Mouse (Mus musculus): ENCODE results near the gene 1700018B08Rik. TPM values are rescaled to one million over a fixed set of nuclear protein-coding genes. Genes with fewer than 3 reads are reported as not detected.

1700018B08Rik gene
- polyA plus RNA-seq, 1 experiment = not detected

DNA sequence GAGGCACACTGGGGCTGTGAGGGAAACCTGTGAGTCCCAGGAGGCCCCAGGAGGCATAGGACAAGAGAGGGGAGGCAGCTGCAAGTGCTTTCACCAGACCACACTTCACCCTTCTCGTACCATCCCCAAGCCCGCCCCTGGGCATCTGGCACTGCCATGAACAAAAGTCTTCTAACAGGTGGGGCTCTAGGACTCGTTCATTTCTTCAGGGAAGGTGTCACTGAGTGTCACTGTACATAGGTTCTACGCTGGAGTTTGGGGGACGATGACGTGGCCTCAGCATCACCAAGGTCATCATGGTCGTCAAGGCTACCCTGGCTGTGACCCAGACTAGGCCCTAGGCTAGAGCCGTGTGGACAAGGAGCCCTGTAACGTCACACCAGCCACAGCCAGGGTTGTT is 16.4 kb downstream of the 1700018B08Rik start:
- TF ChIP-seq POLR2A (IDR thresholded peaks at IDR 0.05; ENCODE audit: borderline replicate concordance, extremely low read depth, low read depth, low read length) (no peak), CTCF (IDR thresholded peaks at IDR 0.05; ENCODE audit: insufficient read depth, low read length) (no peak)
- Histone ChIP-seq H3K4me1 (ENCODE audit: control insufficient read depth, insufficient read depth, low read length) (no peaks in the 10 kb centered on the region), H3K4me3 (replicated peaks; ENCODE audit: extremely low read depth, low read depth, low read length) (no peak overlapping the region)
- WGBS = 79% methylated on average over 9 of the region's 9 CpGs
- no peak for DNase-seq

DNA sequence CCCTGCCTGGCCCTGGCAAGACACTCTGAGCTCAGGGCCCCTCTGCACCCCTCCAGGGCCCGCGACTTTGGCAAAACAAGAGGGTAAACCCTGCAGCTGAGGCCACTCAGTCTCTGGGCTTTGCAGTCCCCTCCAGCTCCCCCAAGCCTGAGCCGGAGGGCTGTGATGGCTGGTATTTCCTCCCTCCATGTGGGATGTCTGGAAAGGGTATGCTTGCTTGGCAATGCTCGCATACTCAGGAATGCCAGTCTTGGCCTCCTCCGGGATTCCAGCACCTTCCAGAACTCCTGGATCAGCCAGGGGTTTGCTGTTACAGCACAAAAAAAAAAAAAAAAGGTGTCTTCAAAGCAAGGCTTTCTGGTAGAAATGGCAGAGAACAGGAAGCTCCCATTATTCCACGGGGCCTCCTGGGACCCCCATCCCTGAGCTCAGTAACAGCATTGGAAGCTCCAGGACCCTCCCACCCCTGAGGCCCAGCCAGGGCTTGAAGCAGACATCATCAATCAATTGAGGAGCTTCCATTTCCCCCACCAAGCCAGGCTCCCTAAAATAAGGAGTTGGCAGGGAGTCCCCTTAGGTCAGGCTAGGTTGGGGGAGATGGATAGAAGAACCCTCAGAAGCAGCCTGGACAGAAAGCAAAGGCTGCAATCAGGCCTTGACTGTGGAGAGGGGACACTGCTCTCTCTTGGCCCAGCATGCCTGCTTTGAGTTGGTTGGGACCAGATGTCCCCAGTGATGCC is 17.1 kb downstream of the 1700018B08Rik start:
- 44% methylated on average over 6 of the region's 6 CpGs for WGBS
- TF ChIP-seq POLR2A (IDR thresholded peaks at IDR 0.05; ENCODE audit: borderline replicate concordance, extremely low read depth, low read depth, low read length) (no peak), CTCF (IDR thresholded peaks at IDR 0.05; ENCODE audit: insufficient read depth, low read length) (no peak)

DNA sequence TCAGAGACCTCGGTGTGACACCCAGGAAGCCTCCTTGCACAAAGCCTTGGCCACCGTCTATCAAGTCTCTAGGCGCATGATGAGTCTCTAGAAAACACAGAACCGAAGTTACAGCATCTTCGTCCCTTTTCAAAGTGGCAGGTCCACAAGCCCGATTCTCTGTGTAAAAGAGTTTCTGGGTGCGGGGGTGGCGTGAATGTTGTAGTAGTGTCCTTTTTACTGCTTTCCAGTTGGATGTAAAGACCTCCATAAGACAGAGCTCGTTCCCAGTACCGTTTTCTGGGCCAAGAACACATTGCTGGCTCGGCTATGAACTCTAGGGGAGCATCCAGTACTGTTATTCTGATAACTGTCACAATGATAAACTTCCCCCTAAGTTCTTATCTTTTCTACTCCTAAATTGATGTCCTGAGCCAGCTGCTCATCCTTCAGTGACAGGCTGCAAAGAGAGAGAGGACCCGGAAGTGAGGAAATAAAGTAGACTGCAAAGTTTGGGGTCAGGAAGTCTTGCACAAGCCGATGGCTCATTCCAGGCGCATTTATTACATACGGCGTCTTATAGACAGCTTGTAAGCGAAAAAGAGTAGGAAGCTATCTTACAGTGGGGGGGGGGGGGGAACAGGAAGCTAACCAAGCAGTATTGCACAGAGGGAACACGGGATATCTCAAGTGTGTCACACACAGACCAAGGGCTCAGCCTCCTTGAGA is 18.9 kb downstream of the 1700018B08Rik start:
- DNase-seq = no peak
- 52% methylated on average over 18 of the region's 18 CpGs for WGBS
- Histone ChIP-seq H3K4me1 (ENCODE audit: control insufficient read depth, insufficient read depth, low read length) (no peaks in the 10 kb centered on the region), H3K4me3 (replicated peaks; ENCODE audit: extremely low read depth, low read depth, low read length) (no peak overlapping the region)
- TF ChIP-seq POLR2A (IDR thresholded peaks at IDR 0.05; ENCODE audit: borderline replicate concordance, extremely low read depth, low read depth, low read length) (no peak), CTCF (IDR thresholded peaks at IDR 0.05; ENCODE audit: insufficient read depth, low read length) (no peak)

More for the DNA sequence above, 17.1 kb downstream of the 1700018B08Rik start:
- Histone ChIP-seq H3K4me3 (replicated peaks; ENCODE audit: extremely low read depth, low read depth, low read length) (no peak overlapping the region), H3K4me1 (ENCODE audit: control insufficient read depth, insufficient read depth, low read length) (no peaks in the 10 kb centered on the region)
- DNase-seq = no peak

DNA sequence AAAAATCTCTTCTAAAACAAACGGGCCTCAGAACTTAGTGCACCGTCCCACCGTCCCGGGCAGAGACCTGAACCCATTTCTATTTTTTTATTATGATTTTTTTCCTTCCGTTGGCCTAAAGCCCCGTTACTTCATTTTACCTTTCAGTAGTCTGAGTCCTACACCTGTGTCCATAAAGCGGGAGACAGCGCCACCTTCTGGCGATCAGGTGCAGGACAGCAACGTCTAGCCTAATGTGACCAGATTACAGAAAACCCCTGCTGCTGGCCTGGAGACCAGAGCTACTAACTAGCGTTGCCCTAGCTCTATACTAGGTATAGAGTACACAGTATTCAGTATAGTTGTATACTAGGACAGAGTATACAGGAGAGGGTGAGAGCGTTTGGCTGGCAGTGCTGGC is 30.7 kb downstream of the 1700018B08Rik start:
- DNase-seq = peak; percentile 75
- no peak for TF ChIP-seq POLR2A (IDR thresholded peaks at IDR 0.05; ENCODE audit: borderline replicate concordance, extremely low read depth, low read depth, low read length)
- TF ChIP-seq CTCF (IDR thresholded peaks at IDR 0.05; ENCODE audit: insufficient read depth, low read length) = peak; percentile 96
- Histone ChIP-seq H3K4me1 (ENCODE audit: control insufficient read depth, insufficient read depth, low read length) (no peaks in the 10 kb centered on the region), H3K4me3 (replicated peaks; ENCODE audit: extremely low read depth, low read depth, low read length) (no peak overlapping the region)
- 5% methylated on average over 12 of the region's 12 CpGs for WGBS

DNA sequence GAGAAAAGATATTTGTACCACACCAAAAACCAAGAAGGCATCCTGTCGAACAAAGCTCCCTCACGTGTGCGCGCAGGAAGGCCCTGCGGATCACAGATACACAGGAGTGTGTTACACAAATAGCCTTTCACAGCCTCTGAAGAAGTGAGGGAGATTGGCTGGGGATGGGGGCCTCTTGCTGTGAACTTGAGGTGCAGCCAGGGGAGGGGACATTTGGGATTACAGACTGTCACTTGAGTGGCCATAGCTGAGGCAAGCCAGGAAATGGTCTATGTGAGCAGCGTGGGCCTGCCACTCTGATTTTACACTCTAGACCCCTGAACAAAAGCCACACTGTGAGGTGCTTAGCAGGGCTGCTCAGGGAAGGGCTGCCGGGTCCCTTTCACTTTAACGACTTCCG is 32.4 kb downstream of the 1700018B08Rik start:
- 57% methylated on average over 9 of the region's 9 CpGs for WGBS
- TF ChIP-seq POLR2A (IDR thresholded peaks at IDR 0.05; ENCODE audit: borderline replicate concordance, extremely low read depth, low read depth, low read length) = no peak
- no peak for TF ChIP-seq CTCF (IDR thresholded peaks at IDR 0.05; ENCODE audit: insufficient read depth, low read length)
- no peak for DNase-seq
- no peak overlapping the region for H3K4me3 ChIP-seq (replicated peaks; ENCODE audit: extremely low read depth, low read depth, low read length)
- H3K4me1 ChIP-seq (ENCODE audit: control insufficient read depth, insufficient read depth, low read length) = no peaks in the 10 kb centered on the region

DNA sequence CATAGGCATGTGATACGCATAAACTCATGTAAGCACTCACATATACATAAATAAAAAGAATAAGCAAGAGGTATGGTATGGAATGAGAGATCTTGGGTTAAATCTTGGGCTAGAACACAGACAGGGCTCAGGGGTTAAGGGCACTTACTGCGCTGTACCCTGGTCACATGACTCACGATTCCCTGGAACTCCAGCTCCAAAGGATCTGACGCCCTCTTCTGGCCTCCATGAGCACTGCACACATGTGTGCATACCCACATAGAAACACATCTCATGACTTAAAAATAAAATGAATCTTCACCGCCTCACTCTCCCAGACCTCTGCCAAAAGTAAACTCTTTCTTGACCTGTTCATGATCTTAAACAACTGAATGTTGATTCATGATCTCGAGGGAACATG is 46.5 kb downstream of the 1700018B08Rik start:
- Histone ChIP-seq H3K4me3 (replicated peaks; ENCODE audit: extremely low read depth, low read depth, low read length) (no peak overlapping the region), H3K4me1 (ENCODE audit: control insufficient read depth, insufficient read depth, low read length) (no peaks in the 10 kb centered on the region)
- no peak for DNase-seq
- WGBS = 78% methylated on average over 6 of the region's 6 CpGs
- TF ChIP-seq CTCF (IDR thresholded peaks at IDR 0.05; ENCODE audit: insufficient read depth, low read length) (no peak), POLR2A (IDR thresholded peaks at IDR 0.05; ENCODE audit: borderline replicate concordance, extremely low read depth, low read depth, low read length) (no peak)

DNA sequence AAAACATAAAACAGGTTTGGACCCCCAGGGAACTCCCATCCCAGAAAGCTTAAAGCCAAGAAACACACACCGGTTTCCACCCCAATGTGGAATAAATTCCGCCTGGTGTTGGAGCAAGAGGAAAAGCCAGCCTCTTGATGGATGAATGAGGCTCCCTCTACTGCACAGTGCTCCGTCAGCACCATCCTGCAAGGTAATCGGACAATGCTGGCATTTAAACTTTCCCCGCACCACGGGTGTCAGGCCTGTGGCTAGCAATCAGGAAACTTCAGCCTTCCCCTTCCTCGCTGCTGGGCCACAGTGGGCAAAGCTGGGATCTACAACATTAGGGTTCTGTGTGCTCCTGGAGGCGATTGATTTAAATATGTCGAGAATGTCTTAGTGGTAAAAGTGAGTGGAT is 52.5 kb downstream of the 1700018B08Rik start:
- no peak for DNase-seq
- no peak for TF ChIP-seq CTCF (IDR thresholded peaks at IDR 0.05; ENCODE audit: insufficient read depth, low read length)
- TF ChIP-seq POLR2A (IDR thresholded peaks at IDR 0.05; ENCODE audit: borderline replicate concordance, extremely low read depth, low read depth, low read length) = no peak
- H3K4me3 ChIP-seq (replicated peaks; ENCODE audit: extremely low read depth, low read depth, low read length) = no peak overlapping the region
- H3K4me1 ChIP-seq (ENCODE audit: control insufficient read depth, insufficient read depth, low read length) = no peaks in the 10 kb centered on the region
- WGBS = 52% methylated on average over 9 of the region's 9 CpGs

DNA sequence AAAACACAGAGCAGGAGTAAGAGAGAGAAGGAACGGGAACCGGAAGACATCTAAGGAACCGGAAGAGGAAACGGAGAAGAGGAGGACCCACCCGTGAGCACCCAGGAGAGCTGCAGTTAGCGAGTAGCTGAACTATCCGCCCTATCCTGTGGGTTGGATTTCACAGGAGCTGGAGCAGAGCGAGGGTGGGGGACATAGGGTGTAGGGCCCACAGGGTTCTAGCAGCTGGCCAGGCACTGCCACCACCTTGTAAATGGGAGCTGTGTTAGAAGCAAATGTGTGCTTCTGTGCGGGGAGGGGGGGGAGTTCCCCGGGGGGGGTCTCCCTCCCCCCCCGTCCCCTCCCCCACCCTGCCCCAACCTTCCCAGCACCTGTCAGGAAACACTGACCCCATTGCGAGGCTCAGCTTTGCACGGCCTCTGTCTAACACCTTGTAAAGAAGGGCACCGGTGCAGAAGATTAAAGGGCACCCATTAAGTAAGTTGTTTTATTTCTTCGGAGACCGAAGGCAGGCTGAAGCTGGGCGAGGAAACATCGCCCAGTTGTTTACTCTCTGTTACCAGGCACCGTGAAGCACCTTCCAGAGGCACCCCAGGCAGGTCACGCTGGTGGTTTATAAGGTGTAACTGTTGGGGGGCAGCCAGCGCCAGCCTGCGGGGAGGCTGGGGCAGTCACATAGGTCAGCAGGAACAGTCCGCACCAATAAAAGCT is 59.9 kb downstream of the 1700018B08Rik start:
- DNase-seq = no peak
- no peak for TF ChIP-seq CTCF (IDR thresholded peaks at IDR 0.05; ENCODE audit: insufficient read depth, low read length)
- TF ChIP-seq POLR2A (IDR thresholded peaks at IDR 0.05; ENCODE audit: borderline replicate concordance, extremely low read depth, low read depth, low read length) = no peak
- WGBS = 49% methylated on average over 23 of the region's 23 CpGs

More for the DNA sequence above, 59.9 kb downstream of the 1700018B08Rik start:
- H3K4me3 ChIP-seq (replicated peaks; ENCODE audit: extremely low read depth, low read depth, low read length) = no peak overlapping the region
- no peaks in the 10 kb centered on the region for H3K4me1 ChIP-seq (ENCODE audit: control insufficient read depth, insufficient read depth, low read length)

Other genes with a start within 250 kb of the 1700018B08Rik start
- 48.2 and 49.9 TPM in 2 replicates for gene Fbxo31, start 34.5 kb upstream of the 1700018B08Rik start, polyA plus RNA-seq (2012; rRNA removed)
- gene Map1lc3b, start 46.0 kb upstream of the 1700018B08Rik start, polyA plus RNA-seq (2012; rRNA removed) = 106 and 140 TPM in 2 replicates
- gene Zcchc14, start 108.6 kb upstream of the 1700018B08Rik start, polyA plus RNA-seq (2012; rRNA removed) = 40.8 and 50.9 TPM in 2 replicates
- 0.06 and 0.10 TPM in 2 replicates for gene Jph3, start 185.3 kb upstream of the 1700018B08Rik start, polyA plus RNA-seq (2012; rRNA removed)

All from lung, adult 2 months (tissue).